Mouse (Mus musculus): ENCODE measurements around the gene Slc45a3.
A peak's percentile ranks its signal among the peaks of the same experiment; 100 is the strongest.

Slc45a3 gene

DNA sequence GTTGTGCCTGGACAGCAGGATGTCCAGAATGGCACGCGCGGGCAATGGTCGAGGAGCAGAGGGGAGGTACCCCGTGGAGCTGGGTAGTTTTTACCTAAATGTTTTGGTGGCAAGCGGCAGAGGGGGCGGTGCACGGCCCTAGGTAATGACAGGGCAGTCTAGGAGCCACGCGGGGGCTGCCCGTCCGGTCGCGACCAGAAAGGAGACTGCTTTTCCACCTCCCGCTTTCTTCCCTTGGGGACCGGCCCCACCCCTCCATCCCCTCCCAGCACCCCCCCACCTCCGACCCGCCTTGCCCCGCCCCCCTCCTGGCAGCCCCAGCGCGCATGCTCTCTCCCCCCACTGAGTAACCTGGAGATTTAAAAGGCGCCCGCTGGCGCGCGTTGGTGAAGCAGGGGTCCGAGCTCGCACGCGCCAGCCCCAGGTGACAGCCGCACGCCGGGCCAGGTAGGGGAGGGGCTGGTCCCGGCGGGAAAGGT is at the start of gene Slc45a3:
TSS of gene Slc45a3 (plus strand) at position 362 of the 479 bp plus-strand sequence.
- DNase-seq (ENCODE audit: low spot score in 2 of 2), result no peak

DNA sequence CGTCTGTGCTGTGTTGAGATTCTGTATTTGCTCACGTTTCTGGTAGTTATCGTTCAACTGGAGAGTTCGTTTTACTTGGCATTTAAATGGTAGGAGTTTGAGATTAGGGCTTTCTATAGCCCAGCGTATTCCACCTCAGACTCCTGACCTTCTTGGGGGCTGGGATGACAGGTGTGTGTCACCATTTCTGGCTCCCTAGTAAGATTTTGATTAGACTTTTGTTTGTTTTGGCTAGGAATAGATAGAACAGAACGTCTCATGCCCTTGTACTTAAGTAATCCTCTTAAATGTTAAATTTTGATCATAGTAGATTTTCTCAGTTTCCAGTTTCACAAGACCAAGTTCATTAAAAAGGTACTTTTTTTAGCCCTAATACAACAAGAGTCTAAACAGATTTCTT is 45.1 kb upstream of the Slc45a3 start:
- no peak for DNase-seq (ENCODE audit: low spot score in 2 of 2)

DNA sequence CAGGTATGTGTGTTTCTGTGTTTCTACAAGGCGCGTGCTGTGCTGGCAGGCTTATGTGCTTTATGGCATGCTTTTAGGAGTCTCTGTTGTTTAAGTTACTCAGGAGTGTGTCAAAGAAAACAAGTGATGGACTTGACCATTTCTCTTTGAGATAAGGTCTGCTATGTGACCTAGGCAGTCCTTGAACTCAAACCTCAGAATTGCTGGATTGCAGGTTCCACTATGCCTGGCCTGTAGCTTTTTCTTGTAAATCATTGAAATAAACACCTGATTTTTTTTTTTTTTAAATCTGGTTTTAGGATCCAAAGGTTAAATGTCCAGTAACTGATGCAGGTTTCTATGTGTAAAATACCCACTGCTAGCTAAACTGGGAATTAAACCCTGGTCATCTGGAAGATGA is 43.7 kb upstream of the Slc45a3 start:
- no peak for DNase-seq (ENCODE audit: low spot score in 2 of 2)

GRCm38 (mm10) chr1:131922100-131922499 is 40.7 kb upstream of the Slc45a3 start:
- no peak for DNase-seq (ENCODE audit: low spot score in 2 of 2)

GRCm38 (mm10) chr1:131933471-131933870 is 29.3 kb upstream of the Slc45a3 start:
- no peak for DNase-seq (ENCODE audit: low spot score in 2 of 2)

GRCm38 (mm10) chr1:131937659-131938305 is 25.0 kb upstream of the Slc45a3 start:
- peak; percentile 27 to 69 for DNase-seq (ENCODE audit: low spot score in 2 of 2)

DNA sequence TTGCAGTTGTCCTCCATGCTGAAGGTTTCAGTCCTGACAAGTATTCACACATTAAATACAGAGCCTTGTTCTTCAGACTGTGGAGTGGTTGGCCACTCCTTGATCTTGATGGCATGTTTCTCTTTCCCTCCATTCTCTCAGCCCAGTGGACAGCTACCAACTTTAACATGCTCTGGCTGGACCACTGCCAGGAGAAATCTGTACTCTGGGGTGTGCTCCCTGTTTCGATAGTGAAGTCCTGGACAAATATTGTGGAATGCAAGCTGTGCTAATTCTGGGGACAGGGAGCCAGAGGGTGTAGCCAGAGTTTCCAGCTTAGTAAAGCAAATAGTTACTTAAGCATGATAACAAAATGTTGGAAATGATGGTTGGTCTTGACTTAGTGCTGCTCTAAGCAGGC is 24.0 kb upstream of the Slc45a3 start:
- DNase-seq (ENCODE audit: low spot score in 2 of 2), result no peak

DNA sequence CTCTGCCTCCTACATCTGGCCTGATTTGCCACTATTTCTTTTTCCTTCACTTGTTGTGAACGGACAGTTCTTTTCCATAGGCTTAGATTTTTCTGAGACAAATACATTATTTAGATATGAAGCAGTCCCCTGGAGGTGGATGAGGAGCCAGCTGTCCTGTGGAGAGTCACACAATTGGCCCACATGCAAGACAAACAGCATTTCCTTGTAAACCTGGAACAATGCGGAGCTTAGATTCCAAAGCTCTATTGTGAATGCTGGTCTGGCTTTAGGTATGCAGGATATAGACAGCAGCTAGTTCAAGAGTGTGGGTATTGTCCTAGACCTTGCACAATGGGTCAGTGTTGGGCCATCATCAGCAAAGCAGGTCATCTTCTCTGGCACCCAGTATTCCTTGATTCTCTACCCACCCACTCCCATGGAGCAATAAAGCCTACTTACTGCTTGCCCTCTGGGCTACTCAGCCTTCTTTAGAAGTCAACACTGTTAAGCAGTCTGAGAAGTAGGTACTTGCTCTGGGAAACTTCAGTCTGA is 22.0 kb upstream of the Slc45a3 start:
- DNase-seq (ENCODE audit: low spot score in 2 of 2), result no peak

- DNase-seq (ENCODE audit: low spot score in 2 of 2), result no peak
Measured at GRCm38 (mm10) chr1:131941501-131941900, 21.3 kb upstream of the Slc45a3 start.

GRCm38 (mm10) chr1:131942621-131943590 is 19.9 kb upstream of the Slc45a3 start:
- DNase-seq (ENCODE audit: low spot score in 2 of 2), result no peak

DNA sequence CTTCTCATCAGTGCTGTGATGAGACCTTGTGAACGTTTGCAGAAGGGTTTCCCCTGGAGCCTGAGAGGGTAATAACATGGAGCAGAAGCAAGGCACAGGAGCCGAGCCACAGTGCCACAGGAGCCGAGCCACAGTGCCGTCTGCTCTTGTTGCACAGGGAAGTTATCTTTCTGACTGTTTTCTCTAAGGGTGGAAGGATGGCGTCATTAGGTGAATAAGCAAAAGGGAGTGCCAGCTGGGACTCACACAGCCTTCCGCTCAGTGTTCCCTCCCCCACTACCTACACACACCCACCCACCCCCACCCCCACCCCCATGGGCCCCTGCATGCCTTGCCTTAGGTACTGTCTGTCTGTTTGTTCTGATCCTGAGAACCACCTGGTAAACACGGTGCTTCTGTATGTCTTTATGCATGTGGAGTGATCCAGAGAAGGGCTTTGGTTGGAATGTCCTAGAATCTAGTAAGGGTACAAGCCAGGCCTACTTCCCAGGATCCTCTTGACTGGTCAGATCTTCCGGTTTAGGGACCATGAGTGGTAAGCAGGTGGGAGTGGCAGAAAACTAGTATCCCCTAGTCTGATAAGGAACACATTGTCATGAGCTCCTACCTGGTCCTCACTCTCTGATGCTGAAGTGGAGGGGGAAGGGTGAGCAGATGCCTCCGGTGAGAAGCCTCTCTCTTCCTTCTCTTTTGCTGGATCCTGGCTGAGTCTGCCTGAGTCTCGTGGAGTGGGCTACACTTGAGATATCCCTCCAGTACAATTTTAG is 16.9 kb upstream of the Slc45a3 start:
- DNase-seq (ENCODE audit: low spot score in 2 of 2), result no peak

GRCm38 (mm10) chr1:131946462-131947215 is 16.1 kb upstream of the Slc45a3 start:
- no peak for DNase-seq (ENCODE audit: low spot score in 2 of 2)

DNA sequence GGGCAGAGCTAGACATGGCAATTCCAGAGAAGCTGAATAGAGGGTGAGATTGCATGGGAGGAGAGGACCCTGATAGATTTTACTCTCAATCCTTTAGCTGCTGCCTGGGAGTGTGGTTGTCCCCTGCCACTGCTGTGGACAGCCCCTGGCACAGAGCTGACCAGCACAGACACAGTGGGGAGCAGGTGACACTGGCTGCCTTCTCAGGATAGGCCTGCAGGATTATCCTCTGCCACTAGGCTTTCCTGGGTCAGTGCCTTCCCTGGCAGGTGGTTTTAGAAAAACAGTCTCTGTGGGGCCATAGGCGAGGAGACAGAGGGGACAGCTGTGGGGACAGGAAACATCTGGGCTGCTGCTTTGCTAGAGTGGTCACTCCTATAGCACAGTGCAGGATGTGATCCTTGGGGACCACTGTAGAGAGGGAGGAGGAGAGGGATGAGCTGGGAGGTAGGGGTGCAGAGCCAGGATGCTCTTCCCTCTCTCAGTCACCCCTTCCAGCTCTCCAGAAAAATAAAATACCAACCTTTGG is 14.7 kb upstream of the Slc45a3 start:
- no peak for DNase-seq (ENCODE audit: low spot score in 2 of 2)

- DNase-seq (ENCODE audit: low spot score in 2 of 2), result no peak
Measured at GRCm38 (mm10) chr1:131954242-131954865, 8.4 kb upstream of the Slc45a3 start.

DNA sequence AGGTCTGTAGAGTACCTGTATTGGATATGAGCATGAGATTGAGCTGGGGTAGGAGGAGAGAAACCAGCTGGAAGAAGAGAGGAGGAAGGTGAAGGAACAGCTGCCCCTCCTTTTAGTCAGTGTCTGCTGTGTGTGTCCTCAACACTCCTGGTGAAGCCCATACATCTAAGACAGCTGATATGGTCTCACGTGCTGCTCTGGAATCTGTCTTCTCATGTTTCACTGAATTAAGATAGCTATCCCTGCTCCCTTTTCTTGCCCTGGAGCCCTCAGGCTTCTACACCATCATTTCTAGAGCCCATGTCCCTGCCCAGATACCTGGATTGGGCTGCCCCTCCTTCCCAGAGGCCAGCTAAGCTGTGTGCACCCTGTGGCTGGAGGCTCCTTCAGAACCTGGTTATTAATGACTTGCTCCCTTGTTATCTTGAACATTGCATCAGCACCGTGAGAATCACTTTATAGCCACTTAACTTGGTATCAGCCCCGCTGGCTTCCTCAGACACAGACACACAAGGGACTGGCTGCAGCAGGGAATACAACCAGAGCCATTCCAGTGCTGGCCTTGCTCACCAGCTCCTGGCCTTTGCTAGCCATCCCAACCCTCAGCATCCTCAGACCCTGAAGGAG is 7.5 kb upstream of the Slc45a3 start:
- no peak for DNase-seq (ENCODE audit: low spot score in 2 of 2)

DNA sequence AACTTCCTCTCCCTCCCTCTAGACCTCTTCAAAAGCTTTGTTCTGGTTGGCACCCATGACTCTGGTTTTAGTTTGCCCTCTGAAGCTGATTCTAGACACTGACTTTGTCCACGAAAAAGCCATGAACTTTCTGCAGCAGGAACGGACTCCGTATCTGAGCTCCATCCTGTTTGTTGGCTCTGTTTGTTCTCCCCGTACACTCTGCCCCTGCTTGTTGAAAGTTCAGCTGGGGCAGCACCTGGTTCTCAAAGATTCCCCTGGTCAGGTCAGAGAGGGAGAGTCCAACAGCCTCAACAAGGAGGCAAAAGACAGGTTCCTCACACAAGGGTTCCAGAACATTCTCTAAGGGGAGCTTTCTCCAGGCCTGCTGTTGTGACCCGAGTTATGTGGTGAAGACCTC is 5.4 kb upstream of the Slc45a3 start:
- no peak for DNase-seq (ENCODE audit: low spot score in 2 of 2)

DNA sequence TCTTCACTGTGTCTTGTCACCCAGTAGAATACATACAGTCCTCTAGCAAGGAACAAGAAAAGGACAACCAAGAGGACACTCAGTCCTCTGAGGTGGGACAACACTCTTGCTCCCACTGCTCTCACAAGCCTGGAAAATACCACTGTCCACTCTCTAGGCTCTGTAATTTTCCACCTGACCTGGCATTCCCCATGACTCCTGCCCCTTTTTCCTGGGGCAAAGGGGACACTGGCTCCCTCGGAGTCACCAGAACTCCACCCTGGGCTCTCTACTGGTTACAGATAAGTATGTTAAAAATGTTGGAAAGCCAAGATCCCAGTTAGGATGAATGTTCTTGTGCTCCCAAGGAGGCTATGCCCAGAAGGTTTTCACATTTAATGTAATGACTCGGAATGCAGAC is 1.8 kb upstream of the Slc45a3 start:
- no peak for DNase-seq (ENCODE audit: low spot score in 2 of 2)

GRCm38 (mm10) chr1:131963085-131963951 is 551 bp downstream of the Slc45a3 start:
- no peak for DNase-seq (ENCODE audit: low spot score in 2 of 2)

DNA sequence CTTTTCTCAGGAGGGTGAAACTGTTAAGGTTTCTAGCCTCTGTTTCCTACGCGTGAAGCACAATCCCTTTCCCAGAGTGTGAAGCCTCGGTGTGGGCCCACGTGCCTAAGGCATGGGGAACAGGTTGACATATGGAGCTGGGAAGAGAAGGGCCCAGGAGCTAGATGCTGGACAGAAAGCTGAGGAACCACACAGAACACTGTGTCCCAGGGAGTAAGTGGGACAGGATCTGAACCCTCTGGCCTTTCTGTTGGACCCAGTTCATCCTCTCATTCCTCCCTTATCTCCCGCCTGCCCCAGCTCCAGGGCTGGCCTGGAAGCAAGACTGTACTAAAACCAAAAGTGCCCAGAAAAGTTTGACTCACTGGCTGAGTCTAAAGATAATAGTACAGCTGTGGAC is 1.3 kb downstream of the Slc45a3 start:
- DNase-seq (ENCODE audit: low spot score in 2 of 2), result no peak
